Mouse (Mus musculus): ENCODE data around the gene Fam208b. TPM values are rescaled to one million over a fixed set of nuclear protein-coding genes. Genes with fewer than 3 reads are reported as not detected.

The Fam208b gene
- polyA plus RNA-seq (2015; fragmentation: Nextera tagmentation; extraction: Ambion mirVana) = 15.3 and 15.7 TPM in 2 replicates

DNA sequence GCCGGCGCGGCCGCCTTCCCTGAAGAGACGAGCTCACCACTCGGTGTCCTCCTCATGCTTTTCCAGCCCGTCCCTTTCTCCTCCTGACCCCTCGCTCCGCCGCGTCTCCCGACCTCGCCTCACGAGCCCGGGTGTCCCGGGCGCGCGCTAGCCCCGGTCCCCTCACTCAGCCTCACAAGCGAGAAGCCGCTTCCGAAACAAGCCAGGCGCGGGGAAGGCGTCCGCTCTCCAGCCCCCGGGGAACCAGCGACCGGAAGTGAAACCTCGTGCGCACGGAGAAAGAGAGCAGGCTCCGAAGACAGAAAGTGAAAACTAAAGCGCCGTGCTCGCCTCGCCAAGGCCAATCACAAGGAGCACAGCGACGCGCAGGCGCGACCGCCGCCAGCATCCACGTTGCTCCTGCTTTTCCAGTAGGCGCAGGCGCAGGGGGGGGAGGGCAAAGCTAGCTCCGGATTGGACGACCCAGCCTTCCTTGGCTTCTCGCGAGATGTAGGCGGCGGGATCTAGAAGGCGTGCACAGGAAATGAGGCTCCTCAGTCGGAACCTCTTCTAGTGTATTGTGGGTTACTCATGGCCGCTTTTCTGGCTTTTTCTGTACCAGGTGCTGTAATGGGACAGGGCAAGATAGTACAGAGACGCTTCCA, at the start of gene Fam208b:
Fam208b (minus strand) TSS at position 314 of the 644 bp plus-strand sequence.
- ATAC-seq (ENCODE audit: insufficient number of reproducible peaks, low FRiP score, low TSS enrichment, low read depth) = peak; percentile 100
- Histone ChIP-seq H3K27ac (peak within 1 kb of the TSS; percentile 96), H3K4me3 (peak within 1 kb of the TSS; percentile 96), H3K9me3 (no peaks in the 10 kb centered on the region), H3K4me2 (peak within 1 kb of the TSS; percentile 63), H3K27me3 (no peaks in the 10 kb centered on the region), H3K36me3 (no peaks in the 10 kb centered on the region), H3K9ac (peak within 1 kb of the TSS; percentile 88), H3K4me1 (no peaks in the 10 kb centered on the region)
- WGBS = under 1% methylated on average over 58 of the region's 58 CpGs

DNA sequence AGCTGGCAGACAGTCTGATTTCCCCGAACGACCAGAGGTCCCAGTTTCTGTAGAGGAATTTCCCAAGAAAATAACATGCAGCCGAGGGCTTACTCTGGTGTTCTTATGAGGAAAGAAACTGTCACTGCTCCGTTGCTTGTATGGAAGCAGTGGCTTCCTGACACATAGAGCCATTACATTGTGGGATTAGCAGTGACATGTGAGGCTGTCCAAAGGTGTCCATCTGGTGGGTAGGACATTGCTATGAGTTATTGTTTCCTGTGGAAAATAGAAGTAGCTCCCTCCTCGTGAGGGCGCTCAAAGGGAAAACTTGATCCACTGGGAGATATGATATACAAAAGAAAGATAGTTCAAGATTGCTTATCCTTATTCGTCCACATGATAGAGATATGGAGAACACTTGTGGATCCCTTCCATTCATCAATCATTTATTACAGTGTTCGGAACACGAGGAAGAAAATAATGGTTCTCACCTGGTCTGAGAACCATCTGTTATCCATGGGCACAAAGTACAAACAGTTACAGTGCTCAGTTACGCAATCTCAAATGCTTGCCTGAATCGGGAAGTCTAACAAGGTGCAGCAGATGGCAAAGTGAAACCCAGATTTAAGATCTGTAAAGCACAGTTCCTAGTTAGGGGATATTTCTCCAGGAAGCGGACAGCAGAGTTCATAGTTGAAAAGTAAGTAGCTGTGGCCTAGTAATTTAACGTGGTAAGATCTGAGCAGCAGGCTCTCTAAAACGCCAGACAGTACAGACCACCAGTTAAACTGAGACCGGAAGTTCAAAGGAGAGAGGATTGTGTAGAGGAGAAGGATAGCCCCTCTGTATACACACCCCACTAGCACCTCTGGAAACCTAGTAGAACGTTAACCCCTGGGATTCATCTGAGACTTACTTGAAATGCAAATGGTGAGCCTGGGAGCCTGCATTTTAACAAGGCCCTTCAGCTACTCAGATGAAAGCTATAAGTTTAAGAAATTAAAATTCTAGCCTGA, 48.6 kb upstream of the Fam208b start:
- Histone ChIP-seq H3K9me3 (no peaks in the 10 kb centered on the region), H3K36me3 (no peaks in the 10 kb centered on the region), H3K4me2 (no peak overlapping the region), H3K27ac (no peak overlapping the region), H3K9ac (no peak overlapping the region), H3K4me1 (no peaks in the 10 kb centered on the region), H3K4me3 (no peak overlapping the region), H3K27me3 (no peaks in the 10 kb centered on the region)
- no peak for ATAC-seq (ENCODE audit: insufficient number of reproducible peaks, low FRiP score, low TSS enrichment, low read depth)
- WGBS = 52% methylated on average over 16 of the region's 16 CpGs

DNA sequence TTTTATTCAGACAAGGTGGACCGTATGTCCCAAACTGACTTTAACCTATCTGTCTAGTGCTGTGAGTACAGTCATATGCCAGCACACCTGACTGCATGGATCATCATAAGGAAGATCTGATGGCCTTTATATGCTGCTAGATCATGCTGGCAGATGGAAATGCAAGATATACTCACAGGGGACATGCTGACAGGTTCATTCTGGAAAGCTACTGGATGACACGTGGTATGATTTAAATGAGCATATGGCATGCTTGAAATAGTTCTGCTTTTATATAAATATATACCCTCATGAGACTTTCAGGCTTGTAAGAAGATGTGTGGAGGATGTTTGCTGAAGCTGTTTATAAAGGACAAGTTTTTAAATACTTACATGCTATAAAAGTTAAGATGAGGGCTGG, 43.5 kb upstream of the Fam208b start:
- Histone ChIP-seq H3K9ac (no peak overlapping the region), H3K27ac (no peak overlapping the region), H3K4me2 (no peak overlapping the region), H3K4me3 (no peak overlapping the region), H3K36me3 (peaks cover 12% of the 10 kb centered on the region), H3K27me3 (no peaks in the 10 kb centered on the region), H3K4me1 (no peaks in the 10 kb centered on the region), H3K9me3 (no peaks in the 10 kb centered on the region)
- no peak for ATAC-seq (ENCODE audit: insufficient number of reproducible peaks, low FRiP score, low TSS enrichment, low read depth)
- WGBS = 78% methylated on average over 2 of the region's 2 CpGs

DNA sequence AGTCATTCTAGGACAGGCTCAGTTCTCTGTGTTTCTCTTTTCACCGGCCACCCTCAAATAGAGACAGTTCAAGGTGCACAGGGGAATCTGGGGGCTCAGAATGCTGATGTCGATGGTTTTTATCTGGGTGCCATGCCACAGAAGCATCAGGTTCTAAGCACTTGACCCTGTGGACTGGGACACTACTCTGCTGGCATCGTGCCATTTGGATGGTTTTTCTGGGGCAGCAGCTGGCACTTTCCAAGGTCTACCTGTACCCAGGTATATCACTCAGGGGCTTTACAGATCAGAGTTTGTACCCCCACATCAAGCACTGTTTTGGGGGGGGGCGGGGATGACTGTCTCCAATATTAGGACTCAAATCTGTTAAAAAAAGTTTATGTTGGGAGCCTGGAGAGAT, 39.7 kb upstream of the Fam208b start:
- Histone ChIP-seq H3K27ac (no peak overlapping the region), H3K4me2 (no peak overlapping the region), H3K4me1 (no peaks in the 10 kb centered on the region), H3K4me3 (no peak overlapping the region), H3K36me3 (peaks cover 15% of the 10 kb centered on the region), H3K27me3 (no peaks in the 10 kb centered on the region), H3K9me3 (no peaks in the 10 kb centered on the region), H3K9ac (no peak overlapping the region)
- ATAC-seq (ENCODE audit: insufficient number of reproducible peaks, low FRiP score, low TSS enrichment, low read depth) = no peak
- WGBS = 94% methylated on average over 4 of the region's 4 CpGs

DNA sequence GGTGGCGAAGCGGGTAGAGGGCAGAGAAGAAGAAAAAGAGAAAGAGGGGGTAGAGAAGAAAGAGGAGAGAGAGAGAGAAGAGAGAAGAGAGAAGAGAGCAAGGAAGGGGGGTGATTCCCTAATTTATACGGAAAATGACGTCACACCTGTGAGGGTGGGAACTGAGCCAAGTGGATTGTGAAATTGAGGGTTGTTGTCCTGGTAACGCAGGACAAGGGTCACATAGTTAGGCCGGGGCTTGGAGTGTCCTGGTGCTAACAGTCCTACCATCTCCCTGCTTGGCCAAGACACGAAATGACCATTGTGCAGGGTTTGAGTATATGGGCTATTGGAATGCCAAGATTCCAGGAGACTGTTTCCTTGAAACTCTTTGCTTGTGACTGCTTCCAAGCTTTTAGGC, 35.7 kb upstream of the Fam208b start:
- 0 out of 2 replicates have a peak, but pooled peaks cover 5% of the 10 kb centered on the region for H3K4me1 ChIP-seq
- ATAC-seq (ENCODE audit: insufficient number of reproducible peaks, low FRiP score, low TSS enrichment, low read depth) = no peak
- H3K9me3 ChIP-seq = no peaks in the 10 kb centered on the region
- H3K27me3 ChIP-seq = no peaks in the 10 kb centered on the region
- H3K36me3 ChIP-seq = peaks cover 11% of the 10 kb centered on the region
- no peak overlapping the region for H3K4me2 ChIP-seq
- no peak overlapping the region for H3K4me3 ChIP-seq
- no peak overlapping the region for H3K9ac ChIP-seq
- H3K27ac ChIP-seq = no peak overlapping the region
- 92% methylated on average over 7 of the region's 7 CpGs for whole genome bisulfite sequencing

DNA sequence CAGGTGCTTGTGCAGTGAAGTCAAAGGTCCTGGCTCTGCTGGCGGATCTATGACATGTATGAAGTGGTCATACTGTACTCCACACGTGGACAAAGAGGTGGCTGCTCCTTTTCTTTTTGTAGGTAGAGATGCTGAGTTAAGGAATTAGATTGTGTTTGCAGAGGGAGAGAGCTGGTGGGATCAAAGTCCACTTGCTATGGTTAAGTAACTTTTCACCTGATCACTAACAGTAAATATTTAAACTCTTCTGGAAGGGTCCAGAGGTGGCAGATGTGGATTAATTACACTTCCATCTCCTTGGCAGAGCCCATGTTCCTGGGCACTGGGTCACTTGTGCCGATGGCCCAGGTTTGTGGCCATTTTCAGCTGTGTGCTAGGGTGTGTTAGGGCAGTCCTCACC, 35.0 kb upstream of the Fam208b start:
- Histone ChIP-seq H3K36me3 (peaks cover 10% of the 10 kb centered on the region), H3K9ac (no peak overlapping the region), H3K27ac (no peak overlapping the region), H3K4me2 (no peak overlapping the region), H3K9me3 (no peaks in the 10 kb centered on the region), H3K4me3 (no peak overlapping the region), H3K27me3 (no peaks in the 10 kb centered on the region), H3K4me1 (0 out of 2 replicates have a peak, but pooled peaks cover 5% of the 10 kb centered on the region)
- 93% methylated on average over 3 of the region's 3 CpGs for WGBS
- no peak for ATAC-seq (ENCODE audit: insufficient number of reproducible peaks, low FRiP score, low TSS enrichment, low read depth)

DNA sequence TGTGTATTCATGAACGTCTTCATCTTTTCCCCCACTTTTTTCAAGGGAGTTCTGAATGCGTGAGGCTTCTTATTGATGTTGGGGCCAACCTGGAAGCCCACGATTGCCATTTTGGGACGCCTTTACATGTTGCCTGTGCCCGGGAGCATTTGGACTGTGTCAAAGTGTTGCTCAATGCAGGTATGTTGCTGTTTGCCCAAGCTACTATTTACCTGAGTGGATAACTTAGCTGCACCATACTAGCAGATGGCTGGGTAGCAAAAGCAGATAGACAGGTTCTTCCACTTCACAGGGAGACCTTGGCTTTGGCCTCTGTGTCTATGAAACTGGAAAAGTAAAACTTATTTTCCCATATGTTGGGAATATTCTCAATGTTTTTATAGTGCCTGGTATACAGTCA, 34.0 kb upstream of the Fam208b start:
- H3K9me3 ChIP-seq = no peaks in the 10 kb centered on the region
- H3K27me3 ChIP-seq = no peaks in the 10 kb centered on the region
- H3K4me3 ChIP-seq = no peak overlapping the region
- H3K4me1 ChIP-seq = 0 out of 2 replicates have a peak, but pooled peaks cover 5% of the 10 kb centered on the region
- H3K9ac ChIP-seq = no peak overlapping the region
- WGBS = 79% methylated on average over 5 of the region's 5 CpGs
- no peak for ATAC-seq (ENCODE audit: insufficient number of reproducible peaks, low FRiP score, low TSS enrichment, low read depth)
- no peak overlapping the region for H3K27ac ChIP-seq
- no peak overlapping the region for H3K4me2 ChIP-seq
- H3K36me3 ChIP-seq = peaks cover 7% of the 10 kb centered on the region

DNA sequence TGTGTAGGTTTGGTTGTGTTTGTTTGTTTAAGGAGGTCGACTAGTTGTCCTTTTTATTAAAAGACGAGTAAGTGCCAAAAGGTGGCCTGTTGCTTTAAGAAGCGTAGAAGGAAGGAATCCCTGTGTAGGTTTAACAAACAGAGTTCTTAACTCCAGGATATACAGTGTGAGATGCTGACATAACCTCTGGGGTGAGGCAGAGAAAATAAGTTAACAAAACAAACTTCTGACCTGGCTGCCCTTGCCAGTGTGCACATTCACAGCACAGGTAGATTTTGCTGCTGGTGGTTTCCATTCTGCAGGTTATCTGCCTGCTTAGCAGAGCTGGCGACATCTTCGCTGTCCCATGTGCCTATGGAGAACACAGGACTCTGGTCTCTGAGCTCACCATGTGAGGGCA, 31.6 kb upstream of the Fam208b start:
- no peak for ATAC-seq (ENCODE audit: insufficient number of reproducible peaks, low FRiP score, low TSS enrichment, low read depth)
- WGBS = 90% methylated on average over 5 of the region's 5 CpGs
- H3K27ac ChIP-seq = no peak overlapping the region
- no peaks in the 10 kb centered on the region for H3K9me3 ChIP-seq
- H3K4me1 ChIP-seq = 0 out of 2 replicates have a peak, but pooled peaks cover 5% of the 10 kb centered on the region
- H3K4me3 ChIP-seq = no peak overlapping the region
- H3K27me3 ChIP-seq = no peaks in the 10 kb centered on the region
- no peak overlapping the region for H3K9ac ChIP-seq
- no peak overlapping the region for H3K4me2 ChIP-seq
- H3K36me3 ChIP-seq = 0 out of 2 replicates have a peak, but pooled peaks cover 2% of the 10 kb centered on the region

DNA sequence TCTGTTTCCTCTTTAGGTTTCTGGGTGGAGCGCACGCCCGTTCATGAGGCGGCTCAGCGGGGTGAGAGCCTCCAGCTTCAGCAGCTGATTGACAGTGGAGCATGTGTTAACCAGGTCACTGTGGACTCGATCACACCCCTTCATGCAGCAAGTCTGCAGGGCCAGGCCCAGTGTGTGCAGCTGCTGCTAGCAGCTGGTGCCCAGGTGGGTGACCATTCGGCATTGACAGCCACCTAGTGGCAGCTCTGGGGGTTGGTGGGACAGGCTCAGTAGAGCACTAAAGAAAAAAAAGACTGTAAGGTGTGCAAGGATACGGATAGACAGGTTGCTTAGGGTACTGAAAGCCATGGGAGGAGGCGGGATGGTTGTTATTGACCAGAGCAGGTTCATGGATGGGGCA, 31.1 kb upstream of the Fam208b start:
- Histone ChIP-seq H3K9me3 (no peaks in the 10 kb centered on the region), H3K4me1 (0 out of 2 replicates have a peak, but pooled peaks cover 5% of the 10 kb centered on the region), H3K27ac (no peak overlapping the region), H3K36me3 (0 out of 2 replicates have a peak, but pooled peaks cover 2% of the 10 kb centered on the region), H3K27me3 (no peaks in the 10 kb centered on the region), H3K9ac (no peak overlapping the region), H3K4me3 (no peak overlapping the region), H3K4me2 (no peak overlapping the region)
- 0 out of 2 replicates have a peak, but pooled peaks have one; percentile 30 for ATAC-seq (ENCODE audit: insufficient number of reproducible peaks, low FRiP score, low TSS enrichment, low read depth)
- 58% methylated on average over 9 of the region's 9 CpGs for WGBS

DNA sequence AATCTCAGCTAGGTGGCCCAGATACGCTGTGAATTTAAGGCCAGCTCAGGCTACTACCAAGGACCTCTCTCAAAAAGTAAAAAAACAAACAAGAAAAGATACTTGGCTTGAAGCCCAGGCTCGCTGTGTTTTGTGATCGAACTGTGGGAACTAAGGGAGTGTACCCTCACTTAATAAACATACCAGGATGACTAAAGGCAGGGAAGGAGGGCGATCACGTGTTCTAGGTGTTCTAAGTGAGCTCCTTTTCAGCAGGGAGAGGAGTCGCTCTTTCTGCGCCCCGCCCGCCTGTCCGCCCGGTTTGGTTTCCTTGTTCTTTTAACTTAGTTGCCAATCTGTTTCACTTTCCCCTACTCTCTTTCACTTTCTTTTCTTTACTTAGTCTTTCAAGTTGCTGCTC, 25.9 kb upstream of the Fam208b start:
- H3K9me3 ChIP-seq = no peaks in the 10 kb centered on the region
- H3K27ac ChIP-seq = no peak overlapping the region
- no peak overlapping the region for H3K4me2 ChIP-seq
- no peak overlapping the region for H3K4me3 ChIP-seq
- H3K9ac ChIP-seq = no peak overlapping the region
- H3K36me3 ChIP-seq = no peaks in the 10 kb centered on the region
- WGBS = 61% methylated on average over 11 of the region's 11 CpGs
- ATAC-seq (ENCODE audit: insufficient number of reproducible peaks, low FRiP score, low TSS enrichment, low read depth) = no peak
- H3K4me1 ChIP-seq = peaks cover 8% of the 10 kb centered on the region; the same call in 1 of the 2 replicates
- H3K27me3 ChIP-seq = no peaks in the 10 kb centered on the region

DNA sequence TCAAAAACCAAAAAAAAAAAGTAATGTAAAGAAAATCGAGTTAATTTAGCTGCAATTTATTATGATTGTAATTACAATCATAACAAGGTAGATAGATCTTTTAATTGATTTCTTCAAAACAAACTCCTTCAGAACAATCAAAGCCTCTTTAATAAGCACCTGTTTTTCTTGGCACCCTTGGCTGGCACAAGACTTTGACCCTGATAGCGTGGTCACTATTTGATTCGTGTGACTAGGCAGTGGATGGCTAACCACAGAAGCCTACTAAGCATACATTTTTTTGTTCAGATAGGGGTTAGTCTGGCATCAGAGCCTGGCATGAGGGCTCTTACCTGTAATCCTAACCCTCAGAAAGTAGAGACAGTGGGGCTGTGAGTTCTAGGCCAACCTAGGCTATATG, 24.2 kb upstream of the Fam208b start:
- ATAC-seq (ENCODE audit: insufficient number of reproducible peaks, low FRiP score, low TSS enrichment, low read depth) = no peak
- 85% methylated on average over 3 of the region's 3 CpGs for WGBS

More for the DNA sequence above, 24.2 kb upstream of the Fam208b start:
- H3K4me1 ChIP-seq = peaks cover 6% of the 10 kb centered on the region; the same call in 1 of the 2 replicates
- no peak overlapping the region for H3K27ac ChIP-seq
- no peak overlapping the region for H3K9ac ChIP-seq
- H3K4me3 ChIP-seq = no peak overlapping the region
- H3K36me3 ChIP-seq = no peaks in the 10 kb centered on the region
- no peaks in the 10 kb centered on the region for H3K9me3 ChIP-seq
- H3K4me2 ChIP-seq = no peak overlapping the region
- no peaks in the 10 kb centered on the region for H3K27me3 ChIP-seq
